Mouse (Mus musculus) lung, embryonic 16.5 days (tissue): Measurements from ENCODE around the gene Mfsd1. TPM values are rescaled to one million over a fixed set of nuclear protein-coding genes. Genes with fewer than 3 reads are reported as not detected.

Experiments used
- ATAC-seq: fragments of 200-750 bp; cut with Nextera tagmentation; 2 replicates; pipeline ENCODE4 v1.8.0; 2017; ENCODE audit warnings: low read depth, mild to moderate bottlenecking, moderate library complexity
- H3K27ac ChIP-seq: fragments of 300-500 bp; sonication (generic); 2 replicates; pipeline ENCODE4 v1.5.1; 2014; ENCODE audit warnings: mild to moderate bottlenecking, control low read depth, low read length
- H3K27me3 ChIP-seq: fragments of 300-500 bp; sonication (generic); 2 replicates; pipeline ENCODE4 v1.6.1; 2014; ENCODE audit warnings: low read depth, low read length, mixed read lengths; ENCODE audit not compliant: control insufficient read depth, insufficient read depth
- H3K36me3 ChIP-seq: fragments of 300-500 bp; sonication (generic); 2 replicates; pipeline ENCODE4 v1.6.1; 2014; ENCODE audit warnings: low read length; ENCODE audit not compliant: control insufficient read depth, insufficient read depth
- H3K4me1 ChIP-seq: fragments of 300-500 bp; sonication (generic); replicated peaks from 2 replicates; pipeline ENCODE4 v1.6.1; 2014; ENCODE audit warnings: low read length, mixed read lengths; ENCODE audit not compliant: control insufficient read depth, insufficient read depth
- H3K4me2 ChIP-seq: fragments of 300-500 bp; sonication (generic); 2 replicates; pipeline ENCODE4 v1.6.1; 2014; ENCODE audit warnings: low read depth, low read length, control low read depth
- H3K4me3 ChIP-seq: fragments of 300-500 bp; sonication (generic); 2 replicates; pipeline ENCODE4 v1.5.1; 2014; ENCODE audit warnings: mild to moderate bottlenecking, low read length, control low read depth
- H3K9ac ChIP-seq: fragments of 300-500 bp; sonication (generic); 2 replicates; pipeline ENCODE4 v1.6.1; 2014; ENCODE audit warnings: low read length, control low read depth
- H3K9me3 ChIP-seq: fragments of 300-500 bp; sonication (generic); 2 replicates; pipeline ENCODE4 v1.6.1; 2016; ENCODE audit warnings: low read length; ENCODE audit not compliant: control insufficient read depth
- WGBS: fragments of 180-500 bp; shearing (Covaris S2); extraction: QIAGEN DNeasy Blood & Tissue Kit; methylation state at CpG from one replicate; pipeline ENCODE4 v1.1.7; 2014; 5-methylcytosine and 5-hydroxymethylcytosine counted together
- polyA plus RNA-seq: library from polyadenylated mRNA; unstranded; fragments of >200 nt; fragmentation: Nextera tagmentation; extraction: Ambion mirVana; gene quantifications from 2 replicates; pipeline ENCODE4 v1.2.1, GENCODE M21; 2015

The Mfsd1 gene
- polyA plus RNA-seq, 1 experiment from 2014 or later: 54.5 TPM

GRCm38 (mm10) chr3:67565540-67566227 is 16.9 kb upstream of the Mfsd1 start:
- Histone ChIP-seq H3K4me2 (no peak overlapping the region), H3K27me3 (no peaks in the 10 kb centered on the region), H3K9ac (no peak overlapping the region), H3K36me3 (no peaks in the 10 kb centered on the region), H3K9me3 (no peaks in the 10 kb centered on the region), H3K4me3 (no peak overlapping the region), H3K4me1 (0 out of 2 replicates have a peak, but pooled peaks cover 2% of the 10 kb centered on the region), H3K27ac (no peak overlapping the region)
- ATAC-seq: no peak
- 53% methylated on average over 8 of the region's 8 CpGs for WGBS

DNA sequence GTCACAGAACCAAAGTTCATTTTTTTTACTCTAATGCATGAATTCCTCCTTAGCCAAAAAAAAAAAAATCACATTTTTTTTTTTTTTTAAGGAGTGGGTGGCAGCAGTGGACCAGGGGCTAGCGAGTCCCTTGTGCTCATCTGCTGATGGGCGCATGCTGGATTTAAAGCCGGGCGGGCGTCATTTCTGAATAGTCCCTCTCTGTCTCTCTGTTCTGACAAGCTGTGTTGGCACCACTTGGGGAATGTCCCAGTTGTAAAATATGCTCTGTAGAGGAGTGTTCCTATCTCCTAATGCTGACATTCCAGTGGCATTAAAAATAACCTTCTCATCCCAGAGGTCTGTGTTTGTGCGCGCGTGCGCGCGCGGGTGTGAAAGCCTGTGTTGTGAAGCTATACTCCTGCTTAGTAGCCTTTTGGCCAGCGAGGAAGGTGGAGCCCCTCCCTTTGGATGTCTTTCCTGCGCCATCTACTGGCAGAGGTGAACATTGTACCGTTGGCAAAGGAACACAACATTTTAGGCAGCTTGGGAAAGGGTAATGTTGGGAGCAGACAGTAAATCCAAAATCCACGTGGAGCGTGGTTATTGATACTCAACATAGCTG is 14.4 kb upstream of the Mfsd1 start:
- Histone ChIP-seq H3K36me3 (no peaks in the 10 kb centered on the region), H3K9me3 (no peaks in the 10 kb centered on the region), H3K4me1 (0 out of 2 replicates have a peak, but pooled peaks cover 2% of the 10 kb centered on the region), H3K27ac (no peak overlapping the region), H3K27me3 (no peaks in the 10 kb centered on the region), H3K9ac (no peak overlapping the region), H3K4me2 (peak overlapping the region; percentile 29; the same call in 1 of the 2 replicates), H3K4me3 (no peak overlapping the region)
- WGBS: 21% methylated on average over 17 of the region's 17 CpGs
- ATAC-seq: no peak; the same call in 1 of the 2 replicates

DNA sequence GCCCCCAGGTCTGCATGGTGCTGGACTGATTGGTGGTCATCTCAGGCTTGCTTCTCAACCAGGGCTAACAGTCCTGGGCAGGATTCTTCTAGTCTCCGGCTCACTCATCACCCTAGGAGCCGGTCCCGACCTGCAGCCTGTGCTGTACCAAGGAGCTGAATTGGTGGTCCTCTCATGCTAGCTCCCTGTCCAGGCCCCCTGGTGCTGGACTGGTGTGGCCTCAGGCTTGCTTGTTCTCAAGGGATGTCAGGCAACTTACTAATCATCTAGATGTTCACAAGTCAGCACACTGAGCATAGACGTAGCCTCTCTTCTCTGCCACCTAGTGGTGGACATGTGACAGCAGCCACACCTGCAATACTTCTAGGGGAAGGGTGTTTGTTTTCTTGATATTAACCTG is 9.6 kb upstream of the Mfsd1 start:
- Histone ChIP-seq H3K9ac (no peak overlapping the region), H3K36me3 (no peaks in the 10 kb centered on the region), H3K27ac (no peak overlapping the region), H3K4me1 (0 out of 2 replicates have a peak, but pooled peaks cover 2% of the 10 kb centered on the region), H3K4me2 (no peak overlapping the region), H3K9me3 (no peaks in the 10 kb centered on the region), H3K27me3 (no peaks in the 10 kb centered on the region), H3K4me3 (no peak overlapping the region)
- ATAC-seq: peak; percentile 57; the same call in 1 of the 2 replicates
- WGBS: 53% methylated on average over 4 of the region's 4 CpGs

GRCm38 (mm10) chr3:67573523-67573922 is 9.0 kb upstream of the Mfsd1 start:
- Histone ChIP-seq H3K4me3 (no peak overlapping the region), H3K4me2 (no peak overlapping the region), H3K27me3 (no peaks in the 10 kb centered on the region), H3K4me1 (no peaks in the 10 kb centered on the region), H3K9ac (no peak overlapping the region), H3K36me3 (no peaks in the 10 kb centered on the region), H3K27ac (no peak overlapping the region), H3K9me3 (no peaks in the 10 kb centered on the region)
- 0% methylated on average over 1 of the region's 1 CpGs for WGBS
- no peak for ATAC-seq

DNA sequence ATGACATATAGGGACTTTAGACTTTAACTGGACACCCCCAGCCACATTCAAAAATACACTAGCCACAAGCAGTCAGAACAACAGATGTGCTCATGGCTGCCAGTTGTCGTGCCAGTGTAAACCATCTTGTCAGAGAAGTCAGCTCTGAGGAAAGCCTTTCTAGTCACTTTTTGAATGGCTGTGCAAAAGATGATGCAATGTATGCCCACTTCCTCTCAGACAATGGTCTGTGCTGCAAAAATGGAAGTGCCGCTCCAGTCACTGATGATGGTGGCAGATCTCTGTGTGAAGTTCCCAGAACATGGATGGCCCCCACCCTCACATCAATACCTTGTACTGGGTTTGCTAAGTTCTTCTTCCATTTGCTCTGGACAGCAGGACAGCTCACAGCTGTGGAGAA is 6.3 kb upstream of the Mfsd1 start:
- H3K27ac ChIP-seq: no peak overlapping the region
- H3K4me2 ChIP-seq: no peak overlapping the region
- ATAC-seq: no peak
- no peaks in the 10 kb centered on the region for H3K27me3 ChIP-seq
- no peaks in the 10 kb centered on the region for H3K36me3 ChIP-seq
- H3K4me3 ChIP-seq: no peak overlapping the region
- WGBS: 83% methylated on average over 2 of the region's 2 CpGs
- H3K9me3 ChIP-seq: no peaks in the 10 kb centered on the region
- H3K4me1 ChIP-seq: no peaks in the 10 kb centered on the region
- no peak overlapping the region for H3K9ac ChIP-seq

- Histone ChIP-seq H3K4me1 (no peaks in the 10 kb centered on the region), H3K9me3 (no peaks in the 10 kb centered on the region), H3K27me3 (no peaks in the 10 kb centered on the region), H3K4me3 (no peak overlapping the region), H3K36me3 (no peaks in the 10 kb centered on the region), H3K27ac (no peak overlapping the region), H3K4me2 (no peak overlapping the region), H3K9ac (no peak overlapping the region)
- 82% methylated on average over 6 of the region's 6 CpGs for WGBS
- no peak for ATAC-seq
Observed at GRCm38 (mm10) chr3:67576724-67577123, 5.8 kb upstream of the Mfsd1 start.

DNA sequence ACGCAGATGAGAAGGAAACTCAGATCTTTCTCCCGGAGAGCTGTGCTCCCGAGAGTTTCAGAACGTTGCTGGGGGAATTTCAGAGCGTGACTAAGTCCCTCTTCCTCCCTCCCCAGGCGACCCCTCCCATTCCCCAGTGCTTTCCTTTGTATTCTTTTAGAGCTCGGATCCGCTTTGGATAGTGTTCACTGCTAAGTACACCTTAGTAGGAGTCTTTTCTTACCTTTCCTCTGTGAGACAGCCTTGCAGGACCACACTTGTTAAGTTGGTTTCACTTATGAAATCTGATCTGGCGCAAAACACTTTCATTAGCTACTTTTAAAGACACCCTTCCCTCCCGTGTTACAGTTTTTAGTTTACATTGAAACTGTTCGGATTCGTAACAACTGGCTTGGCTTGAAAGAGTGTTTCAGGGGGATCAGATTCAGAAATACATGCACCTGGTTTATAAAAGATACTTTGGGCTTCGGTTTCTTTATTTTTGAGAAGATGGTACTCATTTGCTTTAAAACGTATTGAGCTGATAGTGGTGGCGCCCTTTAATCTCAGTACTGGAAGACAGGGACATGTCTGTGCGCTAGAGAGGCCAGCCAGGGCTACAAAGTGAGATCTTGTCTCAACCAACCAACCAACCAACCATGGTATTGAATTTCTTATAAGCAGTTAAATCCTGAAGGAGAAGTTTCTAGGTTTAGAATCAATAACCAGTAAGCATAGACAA is 744 bp downstream of the Mfsd1 start:
- Histone ChIP-seq H3K9me3 (no peaks in the 10 kb centered on the region), H3K36me3 (no peaks in the 10 kb centered on the region), H3K27ac (no peak overlapping the region), H3K4me1 (peaks cover 7% of the 10 kb centered on the region), H3K9ac (peak overlapping the region; percentile 80), H3K4me3 (peak overlapping the region; percentile 82), H3K27me3 (no peaks in the 10 kb centered on the region), H3K4me2 (peak overlapping the region; percentile 68)
- WGBS: 10% methylated on average over 16 of the region's 16 CpGs
- ATAC-seq: peak; percentile 23

- Histone ChIP-seq H3K4me3 (peak overlapping the region; percentile 82), H3K36me3 (no peaks in the 10 kb centered on the region; the same call in 1 of the 2 replicates), H3K27me3 (no peaks in the 10 kb centered on the region), H3K27ac (no peak overlapping the region), H3K4me1 (peaks cover 7% of the 10 kb centered on the region), H3K9me3 (no peaks in the 10 kb centered on the region), H3K9ac (no peak overlapping the region), H3K4me2 (peak overlapping the region; percentile 68)
- WGBS: 66% methylated on average over 6 of the region's 6 CpGs
- ATAC-seq: no peak
Observed at GRCm38 (mm10) chr3:67583846-67584186, 1.3 kb downstream of the Mfsd1 start.

GRCm38 (mm10) chr3:67586511-67586910 is 4.0 kb downstream of the Mfsd1 start:
- Histone ChIP-seq H3K27me3 (no peaks in the 10 kb centered on the region), H3K9ac (no peak overlapping the region), H3K4me2 (no peak overlapping the region), H3K4me3 (no peak overlapping the region), H3K9me3 (no peaks in the 10 kb centered on the region), H3K27ac (no peak overlapping the region), H3K36me3 (peaks cover 3% of the 10 kb centered on the region), H3K4me1 (peaks cover 7% of the 10 kb centered on the region)
- WGBS: 85% methylated on average over 2 of the region's 2 CpGs
- no peak for ATAC-seq
